Mouse (Mus musculus) heart, adult 2 months (tissue): Measurements from ENCODE around the gene Cnpy4.

Experiments
- CTCF ChIP-seq: fragments of 200-600 bp; IDR thresholded peaks from 2 replicates; pipeline ENCODE4 v1.8.1; 2022; ENCODE audit warnings: antibody characterized with exemption, mild to moderate bottlenecking, moderate library complexity
- EP300 ChIP-seq: fragments of 200-500 bp; IDR thresholded peaks from 2 replicates; pipeline ENCODE4 v1.6.1; 2011; ENCODE audit warnings: low read depth, low read length, control low read depth; ENCODE audit not compliant: insufficient read depth
- POLR2A ChIP-seq: fragments of 200-500 bp; IDR thresholded peaks from 2 replicates; pipeline ENCODE4 v1.6.1; 2011; ENCODE audit warnings: mild to moderate bottlenecking, low read depth, low read length, control low read depth; ENCODE audit not compliant: insufficient read depth

GRCm38 (mm10) chr5:138195463-138195862, 8.2 kb downstream of the Cnpy4 start:
- TF ChIP-seq POLR2A (no peak), CTCF (no peak), EP300 (no peak)
